Mouse (Mus musculus): ENCODE data around the gene Tmc2. TPM values are rescaled to one million over a fixed set of nuclear protein-coding genes. Genes with fewer than 3 reads are reported as not detected.

Tmc2 gene
- total RNA-seq (2015; ENCODE audit: low replicate concordance), result not detected in 2 replicates
- total RNA-seq (2017; ENCODE audit: low replicate concordance), result not detected in 2 replicates

GRCm38 (mm10) chr2:130194894-130195293, at the start of gene Tmc2:
TSS of gene Tmc2 (plus strand) at chr2:130195194.
- no peak for ATAC-seq (replicated peaks; ENCODE audit: low FRiP score, poor library complexity, severe bottlenecking)

DNA sequence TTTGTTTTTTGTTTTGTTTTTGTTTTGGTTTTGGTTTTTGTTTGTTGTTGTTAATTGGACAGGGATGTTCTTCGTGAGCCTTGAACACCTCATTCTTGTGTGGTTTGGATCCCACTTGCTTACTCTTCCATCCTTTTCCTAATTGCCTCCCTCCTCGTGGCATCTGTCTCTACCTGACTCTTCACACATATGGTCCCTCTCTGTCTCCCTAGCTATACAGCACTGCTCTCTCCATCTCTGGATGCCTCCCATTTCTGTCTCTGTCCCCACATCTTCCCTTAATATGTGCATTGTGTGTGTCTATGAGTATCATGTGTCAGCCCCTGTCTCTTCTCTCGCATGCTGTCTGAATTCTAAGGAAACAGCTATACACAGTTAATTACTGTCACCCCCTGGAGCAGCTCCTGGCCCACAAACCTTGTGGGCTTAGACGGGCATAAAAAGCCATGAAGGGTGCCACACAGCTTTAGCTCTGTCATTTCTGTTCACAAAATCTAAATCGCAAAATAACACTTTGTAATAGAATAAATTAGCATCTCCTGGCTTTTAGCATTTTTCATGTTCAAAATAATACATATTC, 48.8 kb upstream of the Tmc2 start:
- ATAC-seq (replicated peaks; ENCODE audit: low FRiP score, poor library complexity, severe bottlenecking), result no peak

DNA sequence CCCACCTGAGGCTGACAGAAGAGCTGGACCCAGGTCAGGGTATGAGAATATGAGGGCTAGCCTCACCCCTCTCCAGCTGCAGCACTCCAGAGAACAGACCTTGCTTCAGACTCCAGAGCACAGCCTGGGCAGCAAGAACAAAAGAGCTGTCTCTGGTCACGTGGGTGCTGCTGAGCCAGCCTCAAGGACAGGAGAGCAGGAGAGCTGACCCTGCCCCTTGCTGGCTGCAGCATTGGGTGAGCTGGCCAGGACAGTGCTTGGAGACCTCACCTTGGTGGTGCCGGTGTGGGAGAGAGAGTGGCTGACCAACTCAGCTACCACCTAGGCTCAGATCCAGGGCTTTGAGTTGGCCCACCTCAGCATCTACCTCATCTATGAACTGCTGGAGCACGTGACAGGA, 39.8 kb upstream of the Tmc2 start:
- ATAC-seq (replicated peaks; ENCODE audit: low FRiP score, poor library complexity, severe bottlenecking), result no peak

- no peak for ATAC-seq (replicated peaks; ENCODE audit: low FRiP score, poor library complexity, severe bottlenecking)
Measured at GRCm38 (mm10) chr2:130155851-130156250, 39.1 kb upstream of the Tmc2 start.

DNA sequence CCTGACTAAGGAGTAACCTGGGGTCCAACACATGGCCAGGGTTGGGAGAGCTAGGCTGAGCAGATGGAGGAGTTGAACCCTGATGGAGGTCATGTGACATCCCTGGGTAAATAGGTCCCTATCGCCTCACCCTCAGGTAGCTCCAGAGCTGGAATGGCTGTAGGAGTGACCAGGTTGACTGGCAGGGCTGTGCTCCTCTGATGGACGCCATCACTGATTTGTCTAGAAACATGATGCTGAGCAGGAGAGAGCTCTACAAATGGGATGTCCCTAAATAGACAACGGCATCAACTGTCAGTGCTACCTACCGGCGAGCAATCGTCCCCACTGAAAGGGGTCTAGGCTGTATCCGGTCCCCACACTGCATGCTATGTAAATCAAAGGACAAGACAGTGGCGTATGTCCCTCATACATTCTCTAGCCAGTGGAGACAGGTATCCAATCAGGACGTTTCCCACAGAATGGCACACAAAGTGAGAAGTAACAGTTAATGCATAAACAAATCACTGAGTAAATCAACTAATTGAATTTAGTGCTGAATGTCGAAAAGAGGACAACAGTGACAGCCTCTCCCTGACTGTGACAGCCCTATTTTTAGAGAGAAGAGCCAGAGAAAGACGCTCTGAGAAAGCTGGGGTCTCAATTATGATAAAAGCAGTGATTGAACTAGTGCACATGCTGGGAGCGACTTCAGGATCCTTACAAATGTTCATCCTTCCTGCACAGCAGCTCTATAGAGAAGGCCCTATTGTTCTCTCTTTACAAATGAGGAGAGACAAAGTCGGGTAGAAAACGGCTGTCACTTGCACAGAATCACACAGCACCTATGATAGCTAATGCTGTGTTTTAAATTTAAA, 37.5 kb upstream of the Tmc2 start:
- no peak for ATAC-seq (replicated peaks; ENCODE audit: low FRiP score, poor library complexity, severe bottlenecking)

- no peak for ATAC-seq (replicated peaks; ENCODE audit: low FRiP score, poor library complexity, severe bottlenecking)
Measured at GRCm38 (mm10) chr2:130158088-130158437, 36.9 kb upstream of the Tmc2 start.

DNA sequence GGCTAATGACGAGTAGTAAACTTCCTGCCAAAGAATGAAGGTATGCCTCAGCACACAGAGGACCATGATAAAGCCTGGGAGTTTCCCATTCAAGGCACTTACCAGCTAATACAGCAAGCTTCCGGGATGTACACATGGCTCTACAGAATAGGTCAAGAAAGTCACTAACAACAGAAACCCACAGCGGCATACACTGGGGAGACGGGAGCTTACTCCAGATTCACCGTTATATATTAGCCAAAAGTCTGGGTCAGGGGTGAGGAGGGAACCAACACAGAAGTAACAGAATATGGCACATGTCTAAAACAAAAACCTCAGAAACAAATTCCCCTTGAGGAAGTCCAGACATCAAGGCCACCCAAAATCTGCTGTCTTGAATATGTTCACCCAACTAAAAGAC, 32.3 kb upstream of the Tmc2 start:
- no peak for ATAC-seq (replicated peaks; ENCODE audit: low FRiP score, poor library complexity, severe bottlenecking)

GRCm38 (mm10) chr2:130166311-130167214, 28.4 kb upstream of the Tmc2 start:
- ATAC-seq (replicated peaks; ENCODE audit: low FRiP score, poor library complexity, severe bottlenecking), result no peak

DNA sequence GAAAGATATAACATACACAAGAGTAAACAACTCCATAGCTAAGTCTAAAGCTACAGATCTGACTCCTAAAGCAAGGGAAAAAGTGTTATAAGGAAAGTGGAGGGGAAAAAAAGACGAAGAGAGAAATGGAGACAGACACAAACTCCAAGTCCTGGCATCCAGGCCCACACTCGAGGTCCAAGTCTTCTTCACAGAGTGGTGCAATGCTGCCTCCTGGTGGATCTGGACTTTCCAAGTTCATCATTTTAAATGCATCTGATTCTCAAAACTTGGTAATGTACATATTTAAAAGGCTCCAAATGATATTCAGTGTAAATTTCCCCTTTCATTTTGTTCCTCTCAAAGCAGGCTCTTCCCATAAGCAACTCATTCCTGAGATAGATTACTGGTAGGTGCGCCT, 27.1 kb upstream of the Tmc2 start:
- ATAC-seq (replicated peaks; ENCODE audit: low FRiP score, poor library complexity, severe bottlenecking), result no peak

- ATAC-seq (replicated peaks; ENCODE audit: low FRiP score, poor library complexity, severe bottlenecking), result no peak
Measured at GRCm38 (mm10) chr2:130171674-130172073, 23.3 kb upstream of the Tmc2 start.

- no peak for ATAC-seq (replicated peaks; ENCODE audit: low FRiP score, poor library complexity, severe bottlenecking)
Measured at GRCm38 (mm10) chr2:130176820-130177219, 18.2 kb upstream of the Tmc2 start.

GRCm38 (mm10) chr2:130178381-130178705, 16.7 kb upstream of the Tmc2 start:
- ATAC-seq (replicated peaks; ENCODE audit: low FRiP score, poor library complexity, severe bottlenecking), result peak; percentile 33

DNA sequence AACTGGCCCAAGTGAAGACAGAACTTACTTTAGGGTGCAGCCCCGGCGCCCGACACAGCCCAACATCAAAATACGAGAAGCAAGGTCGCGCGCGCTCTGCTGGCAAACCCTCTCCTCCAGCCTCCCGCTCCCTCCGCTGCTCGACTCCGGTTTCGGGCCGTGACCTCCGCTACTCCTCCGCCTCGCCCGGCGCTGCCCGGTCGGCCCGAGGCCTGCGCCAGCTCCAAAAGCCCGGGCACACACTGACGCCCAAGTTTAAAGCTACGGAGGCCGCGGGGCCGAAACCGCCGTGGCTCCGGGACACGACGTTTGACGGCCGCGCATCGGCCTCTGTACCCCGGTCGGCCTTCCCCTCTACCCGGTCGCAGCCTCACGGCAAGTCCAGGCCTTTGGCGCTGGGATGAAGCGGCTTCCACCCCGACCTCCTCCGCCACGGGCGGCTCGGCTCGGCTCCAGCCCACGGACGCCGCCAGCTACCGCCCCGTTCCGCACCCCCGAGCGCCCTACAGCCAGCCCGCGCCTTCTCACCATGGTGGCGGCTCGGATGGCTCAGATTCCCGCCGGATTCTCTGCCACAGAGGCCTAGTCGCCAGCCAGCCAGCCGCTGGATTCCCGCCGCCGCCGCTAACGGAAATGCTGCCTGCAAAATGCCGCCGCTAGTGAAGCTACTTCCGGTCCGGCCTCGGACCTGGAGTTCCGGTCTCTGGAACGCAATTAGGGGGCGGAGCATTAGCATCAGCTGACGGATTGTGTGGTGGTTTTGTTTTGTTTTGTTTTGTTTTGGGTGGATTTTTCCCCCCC, 16.1 kb upstream of the Tmc2 start, which contains the start of gene Snrpb:
Gene Snrpb, minus strand, starts transcription at position 698 of the 801 bp plus-strand sequence.
- ATAC-seq (replicated peaks; ENCODE audit: low FRiP score, poor library complexity, severe bottlenecking), result peak; percentile 96

- ATAC-seq (replicated peaks; ENCODE audit: low FRiP score, poor library complexity, severe bottlenecking), result peak; percentile 74
Measured at GRCm38 (mm10) chr2:130179507-130180019, 15.4 kb upstream of the Tmc2 start.

- ATAC-seq (replicated peaks; ENCODE audit: low FRiP score, poor library complexity, severe bottlenecking), result no peak
Measured at GRCm38 (mm10) chr2:130188391-130188790, 6.6 kb upstream of the Tmc2 start.

GRCm38 (mm10) chr2:130200961-130201360, 6.0 kb downstream of the Tmc2 start:
- ATAC-seq (replicated peaks; ENCODE audit: low FRiP score, poor library complexity, severe bottlenecking), result no peak

DNA sequence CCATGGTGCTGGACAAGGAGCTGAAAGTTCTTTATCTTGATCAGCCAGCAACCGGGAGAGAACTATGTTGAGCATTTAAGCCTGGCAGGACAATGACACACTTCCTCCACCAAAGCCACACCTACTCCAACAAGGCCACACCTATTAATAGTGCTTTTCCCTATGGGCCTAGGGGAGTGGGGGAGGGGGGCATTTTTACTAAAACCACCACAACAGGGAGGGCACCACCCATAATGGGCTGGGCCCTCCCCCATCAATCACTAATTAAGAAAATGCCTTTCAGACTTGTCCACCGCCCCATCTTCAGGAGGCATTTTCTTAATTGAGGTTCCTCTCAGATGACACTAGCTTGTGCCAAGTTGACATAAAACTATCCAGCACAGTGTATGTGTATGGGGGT, 12.4 kb downstream of the Tmc2 start:
- no peak for ATAC-seq (replicated peaks; ENCODE audit: low FRiP score, poor library complexity, severe bottlenecking)

DNA sequence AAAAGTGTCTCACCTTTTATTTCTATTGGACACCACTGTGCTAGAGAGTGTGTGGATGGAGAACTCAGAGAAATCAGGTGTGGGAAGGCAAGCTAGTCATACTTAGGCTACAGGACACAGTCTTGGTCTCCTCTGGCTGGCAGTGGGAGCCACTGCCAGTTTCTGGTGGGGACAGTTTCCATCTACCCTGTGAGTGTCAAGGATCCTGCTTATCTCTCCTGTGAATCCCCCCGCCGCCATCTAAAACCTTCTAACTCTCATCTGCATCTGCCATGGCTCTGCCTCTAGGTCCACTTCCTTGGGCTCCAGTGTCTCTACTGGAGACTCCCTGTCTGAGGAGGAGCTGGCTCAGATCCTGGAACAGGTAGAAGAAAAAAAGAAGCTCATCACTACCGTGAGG, 13.0 kb downstream of the Tmc2 start:
- ATAC-seq (replicated peaks; ENCODE audit: low FRiP score, poor library complexity, severe bottlenecking), result no peak

DNA sequence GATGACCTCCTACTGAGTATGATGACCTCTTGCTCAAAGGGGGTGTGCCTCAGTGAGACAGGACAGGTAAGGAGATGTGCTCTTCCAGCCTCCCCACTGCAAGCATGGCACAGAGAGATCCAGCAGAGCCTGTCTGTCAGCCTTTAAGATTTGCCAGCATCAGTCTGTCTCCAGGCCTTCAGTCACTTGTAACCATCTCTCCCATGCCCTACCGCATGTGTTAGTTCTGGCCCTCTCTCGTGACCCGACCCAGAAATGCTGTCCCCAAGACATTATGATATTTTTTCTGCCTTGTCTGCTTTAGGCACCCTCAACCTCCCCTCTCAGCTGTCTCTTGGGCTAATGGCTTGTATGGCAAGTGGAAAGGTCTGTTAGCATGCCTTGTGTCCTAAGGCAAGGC, 14.6 kb downstream of the Tmc2 start:
- no peak for ATAC-seq (replicated peaks; ENCODE audit: low FRiP score, poor library complexity, severe bottlenecking)

DNA sequence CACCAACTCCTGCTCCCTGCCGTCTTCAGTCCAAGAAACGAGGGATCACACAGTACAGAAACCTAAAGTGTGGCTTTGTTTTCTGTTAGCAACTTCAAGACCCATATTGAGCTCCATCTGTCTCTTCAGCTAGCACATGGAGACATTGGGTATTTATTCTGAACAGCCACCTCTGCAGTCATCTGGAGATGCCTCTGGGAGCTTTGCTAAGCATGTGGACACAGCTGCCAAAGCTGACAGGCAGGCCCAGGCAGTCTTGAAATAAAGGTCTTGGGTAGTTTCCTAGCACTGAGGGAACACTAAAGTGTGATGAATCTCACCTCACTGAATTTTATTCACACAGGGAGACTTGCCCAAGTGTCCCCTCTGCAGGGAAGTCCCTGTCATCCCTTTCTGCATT, 16.6 kb downstream of the Tmc2 start:
- ATAC-seq (replicated peaks; ENCODE audit: low FRiP score, poor library complexity, severe bottlenecking), result no peak

Measured in erythroblast, adult 5-6 weeks (primary cell).